Mouse (Mus musculus) kidney, embryonic 16.5 days (tissue): ENCODE data around the gene Rer1. TPM values are rescaled to one million over a fixed set of nuclear protein-coding genes. Genes with fewer than 3 reads are reported as not detected.

Experiments used
- ATAC-seq: fragments of 200-750 bp; cut with Nextera tagmentation; 2 replicates; pipeline ENCODE4 v1.8.0; 2017; ENCODE audit warnings: moderate TSS enrichment; ENCODE audit not compliant: low FRiP score, low TSS enrichment
- H3K27ac ChIP-seq: fragments of 300-500 bp; sonication (generic); 2 replicates; pipeline ENCODE4 v1.5.1; 2014; ENCODE audit warnings: low read length
- H3K27me3 ChIP-seq: fragments of 300-500 bp; sonication (generic); 2 replicates; pipeline ENCODE4 v1.6.1; 2014; ENCODE audit warnings: low read length, control low read depth, mixed read lengths; ENCODE audit not compliant: insufficient read depth
- H3K36me3 ChIP-seq: fragments of 300-500 bp; sonication (generic); 2 replicates; pipeline ENCODE4 v1.6.1; 2014; ENCODE audit warnings: low read length, control low read depth, mixed read lengths; ENCODE audit not compliant: insufficient read depth
- H3K4me1 ChIP-seq: fragments of 300-500 bp; sonication (generic); 2 replicates; pipeline ENCODE4 v1.6.1; 2014; ENCODE audit warnings: low read length, control low read depth, mixed read lengths; ENCODE audit not compliant: insufficient read depth
- H3K4me2 ChIP-seq: fragments of 300-500 bp; sonication (generic); replicated peaks from 2 replicates; pipeline ENCODE4 v1.6.1; 2014; ENCODE audit warnings: low read depth, low read length
- H3K4me3 ChIP-seq: fragments of 300-500 bp; sonication (generic); 2 replicates; pipeline ENCODE4 v1.5.1; 2014; ENCODE audit warnings: mild to moderate bottlenecking, low read length
- H3K9ac ChIP-seq: fragments of 300-500 bp; sonication (generic); replicated peaks from 2 replicates; pipeline ENCODE4 v1.6.1; 2014; ENCODE audit warnings: low read length
- H3K9me3 ChIP-seq: fragments of 300-500 bp; sonication (generic); 2 replicates; pipeline ENCODE4 v1.6.1; 2016; ENCODE audit warnings: low read length, control low read depth
- whole genome bisulfite sequencing: fragments of 180-500 bp; shearing (Covaris S2); extraction: QIAGEN DNeasy Blood & Tissue Kit; methylation state at CpG from one replicate; pipeline ENCODE4 v1.1.7; 2014; 5-methylcytosine and 5-hydroxymethylcytosine counted together
- polyA plus RNA-seq: library from polyadenylated mRNA; unstranded; fragments of >200 nt; fragmentation: Nextera tagmentation; extraction: Ambion mirVana; gene quantifications from 2 replicates; pipeline ENCODE4 v1.2.1, GENCODE M21; 2015

Gene Rer1
- polyA plus RNA-seq, 1 experiment from 2014 or later: 158 TPM

DNA sequence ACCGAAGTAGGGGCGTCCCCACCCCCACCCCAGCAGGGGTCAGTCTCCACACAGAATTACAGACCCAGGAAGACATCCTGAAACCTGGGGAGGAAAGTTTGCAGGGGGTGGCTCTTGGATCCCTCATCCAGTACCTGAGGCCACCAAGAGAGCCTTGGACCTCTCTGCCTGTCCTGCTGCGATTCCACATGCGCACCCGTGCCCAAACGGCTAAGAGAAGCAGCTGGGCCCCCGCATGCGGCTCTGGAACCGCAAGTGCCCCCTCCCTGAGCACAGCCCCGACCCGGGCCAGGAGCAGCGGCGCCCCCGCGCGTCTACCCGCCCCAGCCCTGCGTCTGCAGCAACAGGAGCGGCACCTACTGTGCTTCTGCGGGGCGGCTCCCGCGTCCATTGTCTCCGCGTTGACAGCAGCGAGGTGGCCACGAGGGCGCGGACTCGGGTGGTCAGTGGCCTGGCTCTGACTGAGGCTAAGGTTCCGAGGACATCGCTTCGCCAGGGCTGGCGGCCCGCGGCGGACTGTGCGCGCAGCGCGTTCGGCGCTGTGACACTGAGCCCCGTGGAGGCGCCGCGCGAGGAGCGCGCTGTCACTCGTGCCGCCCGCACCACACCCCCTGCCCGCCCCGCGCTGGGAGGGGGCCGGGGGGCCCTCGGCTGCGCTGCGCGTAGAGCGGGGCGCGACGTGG is 43.4 kb downstream of the Rer1 start:
- Histone ChIP-seq H3K27me3 (peaks cover 38% of the 10 kb centered on the region), H3K9ac (no peak overlapping the region), H3K36me3 (no peaks in the 10 kb centered on the region), H3K9me3 (no peaks in the 10 kb centered on the region), H3K27ac (no peak overlapping the region), H3K4me2 (peak overlapping the region; percentile 66), H3K4me3 (peak overlapping the region; percentile 37), H3K4me1 (peaks cover 7% of the 10 kb centered on the region; the same call in 1 of the 2 replicates)
- 3% methylated on average over 58 of the region's 65 CpGs for WGBS
- ATAC-seq: no peak

DNA sequence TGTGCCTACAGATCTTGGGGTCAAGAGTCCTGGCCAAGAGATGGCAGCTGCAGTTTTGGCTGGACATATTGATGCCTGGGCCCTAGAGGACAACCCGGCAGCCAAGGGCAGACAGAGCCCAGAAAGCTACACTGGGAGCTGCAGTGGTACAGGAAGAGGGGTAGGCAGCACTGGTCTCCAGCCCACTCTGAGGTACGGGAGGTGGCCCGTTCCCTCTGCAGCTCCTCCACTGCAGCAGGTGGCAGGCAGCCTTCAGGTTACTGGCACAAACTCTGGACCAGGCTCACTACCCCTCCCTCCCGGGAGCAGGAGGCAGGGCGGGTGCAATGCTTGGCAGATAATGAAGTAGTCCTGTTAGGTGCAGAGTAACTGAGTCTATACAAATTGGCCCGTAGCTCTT is 45.5 kb downstream of the Rer1 start:
- Histone ChIP-seq H3K27ac (no peak overlapping the region), H3K36me3 (no peaks in the 10 kb centered on the region), H3K9ac (no peak overlapping the region), H3K4me3 (no peak overlapping the region), H3K4me2 (no peak overlapping the region), H3K27me3 (peaks cover 38% of the 10 kb centered on the region), H3K9me3 (no peaks in the 10 kb centered on the region), H3K4me1 (peaks cover 7% of the 10 kb centered on the region; the same call in 1 of the 2 replicates)
- no peak for ATAC-seq
- 69% methylated on average over 6 of the region's 6 CpGs for WGBS

DNA sequence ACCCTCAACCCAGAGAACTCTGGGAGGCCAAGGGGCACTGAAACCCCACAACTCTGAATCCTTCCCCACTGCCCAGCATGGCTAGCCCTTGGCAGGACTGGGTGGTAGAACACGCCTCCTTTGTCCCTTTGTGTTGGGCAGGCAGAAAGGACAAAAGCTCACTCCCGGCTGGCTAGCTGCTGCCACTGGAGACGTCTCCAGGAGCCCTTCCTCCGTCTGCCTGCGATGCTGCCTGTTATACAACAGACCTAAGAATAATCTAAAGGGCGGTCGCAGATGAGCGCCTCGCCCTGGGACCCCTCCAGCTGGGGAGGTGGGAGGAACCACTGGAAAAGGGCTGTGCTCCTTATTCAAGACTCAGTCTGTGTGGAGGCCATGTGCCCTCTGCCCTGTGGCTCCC is 46.0 kb downstream of the Rer1 start:
- H3K9ac ChIP-seq: no peak overlapping the region
- no peak overlapping the region for H3K4me3 ChIP-seq
- no peaks in the 10 kb centered on the region for H3K36me3 ChIP-seq
- WGBS: 31% methylated on average over 9 of the region's 9 CpGs
- peaks cover 7% of the 10 kb centered on the region; the same call in 1 of the 2 replicates for H3K4me1 ChIP-seq
- no peak for ATAC-seq
- no peak overlapping the region for H3K27ac ChIP-seq
- no peak overlapping the region for H3K4me2 ChIP-seq
- no peaks in the 10 kb centered on the region for H3K9me3 ChIP-seq
- peaks cover 38% of the 10 kb centered on the region for H3K27me3 ChIP-seq

DNA sequence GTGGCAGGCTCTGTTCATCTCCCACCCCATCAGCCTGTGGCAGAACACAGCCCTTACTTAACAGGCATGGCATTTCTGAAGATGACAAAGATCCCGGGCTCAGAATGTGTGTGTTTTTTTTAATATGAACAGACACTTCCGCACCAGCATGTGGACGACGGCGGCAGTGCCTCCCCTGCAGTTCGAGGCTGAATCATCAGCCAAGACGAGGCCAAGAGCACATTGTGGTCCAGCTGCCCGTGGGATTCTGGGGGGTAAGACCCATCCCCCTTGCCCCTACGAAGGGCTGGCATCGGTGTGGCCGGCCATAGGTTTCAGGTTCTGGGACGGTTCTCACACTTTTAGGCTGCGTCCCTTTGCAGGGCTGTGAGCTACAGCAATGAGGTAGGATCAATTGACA is 51.4 kb downstream of the Rer1 start:
- H3K9me3 ChIP-seq: no peaks in the 10 kb centered on the region
- H3K27me3 ChIP-seq: peaks cover 9% of the 10 kb centered on the region
- H3K27ac ChIP-seq: no peak overlapping the region
- ATAC-seq: no peak
- 64% methylated on average over 13 of the region's 13 CpGs for WGBS
- no peaks in the 10 kb centered on the region for H3K4me1 ChIP-seq
- H3K4me2 ChIP-seq: no peak overlapping the region
- no peaks in the 10 kb centered on the region for H3K36me3 ChIP-seq
- H3K9ac ChIP-seq: no peak overlapping the region
- no peak overlapping the region for H3K4me3 ChIP-seq

DNA sequence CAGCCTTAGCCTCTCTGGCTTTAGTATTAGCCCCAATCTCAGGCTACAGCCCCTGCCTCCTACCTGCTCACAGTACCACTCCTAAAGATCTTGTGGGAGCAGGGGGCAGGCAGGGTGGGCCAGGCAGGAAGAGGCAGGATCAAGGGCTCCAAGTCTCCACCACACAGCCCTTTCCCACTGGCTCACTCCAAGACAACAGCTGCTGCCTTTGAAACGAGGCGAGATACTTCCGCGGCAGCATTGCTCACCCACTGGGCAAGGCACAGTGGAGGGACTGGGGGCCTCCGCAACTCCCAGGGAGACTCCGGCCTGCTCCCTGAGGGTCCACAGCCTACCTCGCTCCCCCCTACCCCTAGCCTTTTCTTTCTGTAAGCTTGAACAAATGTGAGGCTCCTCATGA is 52.0 kb downstream of the Rer1 start:
- no peaks in the 10 kb centered on the region for H3K4me1 ChIP-seq
- no peak overlapping the region for H3K4me2 ChIP-seq
- H3K4me3 ChIP-seq: no peak overlapping the region
- H3K9ac ChIP-seq: no peak overlapping the region
- ATAC-seq: no peak
- no peak overlapping the region for H3K27ac ChIP-seq
- H3K9me3 ChIP-seq: no peaks in the 10 kb centered on the region
- H3K36me3 ChIP-seq: no peaks in the 10 kb centered on the region
- H3K27me3 ChIP-seq: peaks cover 9% of the 10 kb centered on the region
- 30% methylated on average over 7 of the region's 7 CpGs for WGBS

DNA sequence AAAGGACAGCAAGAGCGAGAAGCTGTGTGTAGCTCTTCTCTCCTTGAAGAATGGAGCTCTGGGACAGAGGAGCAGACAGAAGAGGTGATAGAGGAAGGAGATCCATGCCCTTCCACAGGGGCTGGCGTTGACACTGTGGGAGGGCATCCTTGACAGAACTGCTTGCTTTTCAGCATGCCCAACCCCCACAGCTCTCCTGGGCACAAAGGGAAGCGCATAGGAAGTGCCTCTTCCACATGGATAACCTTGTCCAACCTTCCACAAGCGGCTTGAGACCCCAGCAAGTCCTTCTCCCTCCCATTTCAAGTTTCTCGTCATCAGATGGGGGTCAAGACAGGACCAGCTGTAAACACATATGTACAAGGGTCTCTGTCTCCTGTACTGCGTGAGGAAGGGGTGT is 53.1 kb downstream of the Rer1 start:
- ATAC-seq: no peak
- H3K4me3 ChIP-seq: no peak overlapping the region
- peaks cover 9% of the 10 kb centered on the region for H3K27me3 ChIP-seq
- H3K36me3 ChIP-seq: no peaks in the 10 kb centered on the region
- no peaks in the 10 kb centered on the region for H3K9me3 ChIP-seq
- no peak overlapping the region for H3K9ac ChIP-seq
- WGBS: 38% methylated on average over 6 of the region's 6 CpGs
- H3K4me2 ChIP-seq: no peak overlapping the region
- H3K4me1 ChIP-seq: no peaks in the 10 kb centered on the region
- no peak overlapping the region for H3K27ac ChIP-seq

DNA sequence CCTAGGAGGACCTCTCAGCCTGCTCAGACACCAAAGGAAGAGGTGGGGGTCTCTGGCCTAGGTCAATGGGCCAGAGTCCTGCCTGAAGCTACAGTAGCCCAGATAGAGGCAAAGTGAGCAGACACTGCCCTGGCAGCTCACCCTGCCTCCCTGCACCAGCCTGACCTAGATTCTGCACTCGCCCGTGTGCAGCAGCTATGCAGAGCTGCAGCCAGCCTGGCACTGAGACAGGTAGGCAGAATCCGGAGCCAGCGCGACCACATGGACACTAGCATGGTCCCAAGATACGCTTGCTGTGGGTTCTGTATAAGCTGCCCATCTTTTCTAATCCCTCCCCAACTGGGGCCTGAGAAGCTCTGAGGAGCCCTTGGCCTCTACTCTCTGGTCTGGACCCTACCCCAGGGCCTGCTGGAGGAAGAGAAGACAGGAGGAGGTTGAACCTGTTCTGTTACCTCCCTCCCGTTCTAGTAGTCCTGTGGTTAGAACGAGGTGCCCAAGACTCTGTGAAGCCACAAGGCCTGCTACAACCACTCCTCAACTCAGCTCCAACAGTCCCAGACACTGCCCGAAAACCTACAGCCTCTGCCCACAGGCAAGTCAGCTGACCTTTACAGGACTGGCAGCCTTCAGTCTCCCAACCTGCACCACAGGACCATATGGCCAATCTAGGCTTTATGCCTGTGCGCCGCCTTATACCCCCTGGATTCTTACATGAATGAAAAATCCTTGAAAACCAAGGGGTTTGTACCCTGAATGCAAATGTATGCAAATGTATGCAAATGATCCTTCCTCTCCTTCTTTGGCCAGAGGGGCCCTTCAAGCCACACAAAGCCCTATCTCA is 61.8 kb downstream of the Rer1 start:
- WGBS: 84% methylated on average over 11 of the region's 11 CpGs
- Histone ChIP-seq H3K4me2 (no peak overlapping the region), H3K9me3 (no peaks in the 10 kb centered on the region), H3K36me3 (no peaks in the 10 kb centered on the region), H3K4me3 (no peak overlapping the region), H3K27ac (no peak overlapping the region), H3K9ac (no peak overlapping the region), H3K27me3 (no peaks in the 10 kb centered on the region), H3K4me1 (peaks cover 4% of the 10 kb centered on the region; the same call in 1 of the 2 replicates)
- ATAC-seq: no peak

Other genes starting within 250 kb of the Rer1 start
- 0.24 and 0.59 TPM in 2 replicates for gene Ttc34, start 248.9 kb downstream of the Rer1 start, polyA plus RNA-seq
- 0.17 TPM in 1 of 2 replicates, not detected in the other for gene Mmel1, start 216.8 kb downstream of the Rer1 start, polyA plus RNA-seq
- 39.1 and 42.2 TPM in 2 replicates for gene Fam213b, start 187.2 kb downstream of the Rer1 start, polyA plus RNA-seq
- 0.74 and 0.95 TPM in 2 replicates for gene Tnfrsf14, start 157.8 kb downstream of the Rer1 start, polyA plus RNA-seq
- 17.2 and 20.1 TPM in 2 replicates for gene Hes5, start 125.5 kb downstream of the Rer1 start, polyA plus RNA-seq
- gene Pank4, start 122.3 kb downstream of the Rer1 start, polyA plus RNA-seq: 51.9 and 53.8 TPM in 2 replicates
- 3.6 and 3.8 TPM in 2 replicates for gene Plch2, start 29.6 kb downstream of the Rer1 start, polyA plus RNA-seq
- gene Pex10, start 19.4 kb downstream of the Rer1 start, polyA plus RNA-seq: 26.3 and 27.3 TPM in 2 replicates
- gene Morn1, start 195 bp upstream of the Rer1 start, polyA plus RNA-seq: 5.9 and 7.0 TPM in 2 replicates
- 14.5 and 15.9 TPM in 2 replicates for gene Ski, start 136.2 kb upstream of the Rer1 start, polyA plus RNA-seq
- 77.4 and 77.8 TPM in 2 replicates for gene Faap20, start 163.4 kb upstream of the Rer1 start, polyA plus RNA-seq